8 mouse cellular contexts compared by ENCODE assay signal in the genomic region with DNA sequence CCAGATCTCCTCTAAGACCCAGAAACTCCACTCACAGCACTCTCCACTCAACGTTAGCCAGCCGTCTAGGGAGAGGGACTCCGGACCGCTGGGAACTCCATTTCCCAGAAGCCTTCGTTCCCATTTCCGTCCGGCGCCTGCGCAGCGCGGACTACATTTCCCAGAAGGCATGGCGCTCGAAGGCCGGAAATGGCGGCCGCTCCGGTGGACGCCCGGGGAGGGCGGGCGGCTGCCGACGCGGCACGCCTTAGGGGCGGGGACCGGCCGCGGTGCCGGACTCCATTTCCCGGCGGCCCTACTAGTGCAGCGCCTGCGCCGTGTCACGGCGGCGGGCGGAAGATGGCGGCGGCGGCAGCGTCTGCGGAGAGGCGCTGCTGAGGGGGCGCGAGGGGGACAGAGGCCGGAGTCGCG. TPM values are rescaled to one million over a fixed set of nuclear protein-coding genes. Genes with fewer than 3 reads are reported as not detected.
A peak's percentile ranks its signal among the peaks of the same experiment; 100 is the strongest.
DNase-seq lines count a peak whose midpoint lies in the region; ATAC-seq lines count a peak whose summit lies in the region.

Sympk (plus strand) TSS at position 282 of the 411 bp plus-strand sequence.

- peak; percentile 98 for DNase-seq in CD4-positive, CD25-positive, alpha-beta regulatory T cell, adult 2 months (ENCODE audit: low read depth, low spot score)
- DNase-seq in fibroblast of lung, adult 2 months (ENCODE audit: low read depth): peak; percentile 86
- DNase-seq in kidney, postnatal 14 days: peak; percentile 97
- peak; percentile 94 for DNase-seq in liver, embryonic 13.5 days
- peak; percentile 93 for DNase-seq in neural tube, embryonic 10.5 days (ENCODE audit: extremely low spot score, low spot score)

- peak within 1 kb of the TSS; percentile 91 for H3K4me3 ChIP-seq in brown adipose tissue, adult 24 weeks (ENCODE audit: insufficient read depth, low read depth, low read length)
- peak within 1 kb of the TSS; percentile 95 to 99 for H3K4me3 ChIP-seq in heart, embryonic 14.5 days (ENCODE audit: control insufficient read depth in 1 of 2, insufficient read depth in 1 of 2, low read depth in 1 of 2, low read length in 2 of 2)
- H3K4me3 ChIP-seq in liver, embryonic 13.5 days (replicated peaks): peak within 1 kb of the TSS; percentile 98
- H3K4me3 ChIP-seq in stomach, embryonic 16.5 days (replicated peaks; ENCODE audit: low read length): peak within 1 kb of the TSS; percentile 94

- H3K9me3 ChIP-seq in heart, embryonic 14.5 days (ENCODE audit: control insufficient read depth, low read length): no peaks in the 10 kb centered on the region
- no peaks in the 10 kb centered on the region for H3K9me3 ChIP-seq in liver, embryonic 13.5 days (replicated peaks)
- H3K9me3 ChIP-seq in stomach, embryonic 16.5 days (replicated peaks; ENCODE audit: control insufficient read depth, low read length): no peaks in the 10 kb centered on the region

- H3K36me3 ChIP-seq in heart, embryonic 14.5 days (ENCODE audit: control insufficient read depth, insufficient read depth, low read length): peaks cover 7% of the 10 kb centered on the region
- H3K36me3 ChIP-seq in liver, embryonic 13.5 days: peaks cover 14% of the 10 kb centered on the region
- H3K36me3 ChIP-seq in stomach, embryonic 16.5 days (ENCODE audit: control insufficient read depth, insufficient read depth, low read length): peaks cover 1% of the 10 kb centered on the region; the same call in 1 of the 2 replicates

- H3K27ac ChIP-seq in brown adipose tissue, adult 24 weeks (replicated peaks; ENCODE audit: low read depth, low read length): no peak within 1 kb of the TSS
- peak within 1 kb of the TSS; percentile 59 to 72 for H3K27ac ChIP-seq in heart, embryonic 14.5 days (replicated peaks in 1 of 2; ENCODE audit: control insufficient read depth in 1 of 2, insufficient read depth in 1 of 2, low read depth in 2 of 2, low read length in 2 of 2)
- H3K27ac ChIP-seq in liver, embryonic 13.5 days: peak within 1 kb of the TSS; percentile 83
- H3K27ac ChIP-seq in stomach, embryonic 16.5 days (ENCODE audit: low read length): peak within 1 kb of the TSS; percentile 57

- peaks cover 37% of the 10 kb centered on the region for H3K27me3 ChIP-seq in heart, embryonic 14.5 days (ENCODE audit: control insufficient read depth, insufficient read depth, low read length)
- H3K27me3 ChIP-seq in liver, embryonic 13.5 days: peaks cover 47% of the 10 kb centered on the region
- peaks cover 28% of the 10 kb centered on the region for H3K27me3 ChIP-seq in stomach, embryonic 16.5 days (ENCODE audit: control insufficient read depth, insufficient read depth, low read length)

- ATAC-seq in heart, embryonic 14.5 days (ENCODE audit: insufficient number of reproducible peaks, insufficient read depth, low FRiP score, low read depth): peak; percentile 91
- peak; percentile 92 for ATAC-seq in liver, embryonic 13.5 days (ENCODE audit: low read depth)
- peak; percentile 94 for ATAC-seq in stomach, embryonic 16.5 days (ENCODE audit: insufficient read depth, low FRiP score)

- peak within 1 kb of the TSS; percentile 97 for H3K9ac ChIP-seq in heart, embryonic 14.5 days (ENCODE audit: low read length)
- peak within 1 kb of the TSS; percentile 97 for H3K9ac ChIP-seq in liver, embryonic 13.5 days
- H3K9ac ChIP-seq in stomach, embryonic 16.5 days (ENCODE audit: low read length): peak within 1 kb of the TSS; percentile 95

- H3K4me1 ChIP-seq in brown adipose tissue, adult 24 weeks (ENCODE audit: control insufficient read depth, insufficient read depth, insufficient read length, low read length): peaks cover 2% of the 10 kb centered on the region; the same call in 1 of the 2 replicates
- peaks cover 7 to 22% of the 10 kb centered on the region in 2 experiments for H3K4me1 ChIP-seq in heart, embryonic 14.5 days (ENCODE audit: control insufficient read depth in 2 of 2, insufficient read depth in 2 of 2, low read length in 2 of 2)
- H3K4me1 ChIP-seq in liver, embryonic 13.5 days (replicated peaks): peaks cover 41% of the 10 kb centered on the region
- peaks cover 18% of the 10 kb centered on the region for H3K4me1 ChIP-seq in stomach, embryonic 16.5 days (ENCODE audit: control insufficient read depth, insufficient read depth, low read length)

- peak within 1 kb of the TSS; percentile 87 for H3K4me2 ChIP-seq in heart, embryonic 14.5 days (ENCODE audit: low read length)
- peak within 1 kb of the TSS; percentile 97 for H3K4me2 ChIP-seq in liver, embryonic 13.5 days
- peak within 1 kb of the TSS; percentile 68 for H3K4me2 ChIP-seq in stomach, embryonic 16.5 days (ENCODE audit: low read depth, low read length)

- 0% methylated on average over 50 of the region's 50 CpGs for WGBS in heart, embryonic 14.5 days
- WGBS in liver, embryonic 13.5 days (ENCODE audit: insufficient replicate concordance): under 1% methylated on average over 50 of the region's 50 CpGs
- WGBS in stomach, embryonic 16.5 days: 1% methylated on average over 49 of the region's 50 CpGs

RNA-seq across cellular contexts. Expression of gene Sympk, which starts in this region (rescaled TPM):
- polyA plus RNA-seq in brown adipose tissue, adult 24 weeks (2012; ENCODE audit: insufficient read depth, insufficient read length, missing spikeins): 28.1 and 42.9 TPM in 2 replicates
- polyA plus RNA-seq in heart, embryonic 14.5 days (2014; fragmentation: Nextera tagmentation; extraction: Ambion mirVana): 15.8 and 16.3 TPM in 2 replicates
- polyA plus RNA-seq in liver, embryonic 13.5 days (2015; fragmentation: Nextera tagmentation; extraction: Ambion mirVana): 15.0 and 17.4 TPM in 2 replicates
- 20.2 and 22.5 TPM in 2 replicates for polyA plus RNA-seq in stomach, embryonic 16.5 days (2015; fragmentation: Nextera tagmentation; extraction: Ambion mirVana)
